Mouse (Mus musculus): Measurements from ENCODE around the gene Specc1l. TPM values are rescaled to one million over a fixed set of nuclear protein-coding genes. Genes with fewer than 3 reads are reported as not detected.
A peak's percentile ranks its signal among the peaks of the same experiment; 100 is the strongest.

The Specc1l gene
- polyA plus RNA-seq, 1 experiment from 2014 or later: 13.0 TPM

DNA sequence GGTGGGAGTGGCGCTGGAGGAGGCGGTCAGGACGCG lies 104.8 kb downstream of the Specc1l start, which contains the start of gene Adora2a:
TSS of gene Adora2a (plus strand) at position 6 of the 36 bp plus-strand sequence.
- no peak for ATAC-seq
- no peak for TF ChIP-seq CTCF (IDR thresholded peaks at IDR 0.05; ENCODE audit: low read depth)
- peak within 1 kb of the TSS; percentile 60 for H3K9ac ChIP-seq (ENCODE audit: low read depth, low read length)
- H3K4me2 ChIP-seq (replicated peaks; ENCODE audit: low read depth): peak within 1 kb of the TSS; percentile 92
- H3K27me3 ChIP-seq (replicated peaks; ENCODE audit: control insufficient read depth, insufficient read depth, low read length): peaks cover 17% of the 10 kb centered on the region
- peaks cover 8% of the 10 kb centered on the region; the same call in 1 of the 2 replicates for H3K36me3 ChIP-seq (ENCODE audit: control insufficient read depth, insufficient read depth)
- H3K4me3 ChIP-seq (ENCODE audit: low read depth, low read length): peak within 1 kb of the TSS; percentile 52
- no peaks in the 10 kb centered on the region for H3K9me3 ChIP-seq (ENCODE audit: control insufficient read depth)
- 0% methylated on average over 3 of the region's 4 CpGs for WGBS
- H3K27ac ChIP-seq (ENCODE audit: low read depth, low read length): no peak within 1 kb of the TSS
- 0 out of 2 replicates have a peak, but pooled peaks cover 2% of the 10 kb centered on the region for H3K4me1 ChIP-seq (replicated peaks; ENCODE audit: control insufficient read depth, insufficient read depth, low read length)

DNA sequence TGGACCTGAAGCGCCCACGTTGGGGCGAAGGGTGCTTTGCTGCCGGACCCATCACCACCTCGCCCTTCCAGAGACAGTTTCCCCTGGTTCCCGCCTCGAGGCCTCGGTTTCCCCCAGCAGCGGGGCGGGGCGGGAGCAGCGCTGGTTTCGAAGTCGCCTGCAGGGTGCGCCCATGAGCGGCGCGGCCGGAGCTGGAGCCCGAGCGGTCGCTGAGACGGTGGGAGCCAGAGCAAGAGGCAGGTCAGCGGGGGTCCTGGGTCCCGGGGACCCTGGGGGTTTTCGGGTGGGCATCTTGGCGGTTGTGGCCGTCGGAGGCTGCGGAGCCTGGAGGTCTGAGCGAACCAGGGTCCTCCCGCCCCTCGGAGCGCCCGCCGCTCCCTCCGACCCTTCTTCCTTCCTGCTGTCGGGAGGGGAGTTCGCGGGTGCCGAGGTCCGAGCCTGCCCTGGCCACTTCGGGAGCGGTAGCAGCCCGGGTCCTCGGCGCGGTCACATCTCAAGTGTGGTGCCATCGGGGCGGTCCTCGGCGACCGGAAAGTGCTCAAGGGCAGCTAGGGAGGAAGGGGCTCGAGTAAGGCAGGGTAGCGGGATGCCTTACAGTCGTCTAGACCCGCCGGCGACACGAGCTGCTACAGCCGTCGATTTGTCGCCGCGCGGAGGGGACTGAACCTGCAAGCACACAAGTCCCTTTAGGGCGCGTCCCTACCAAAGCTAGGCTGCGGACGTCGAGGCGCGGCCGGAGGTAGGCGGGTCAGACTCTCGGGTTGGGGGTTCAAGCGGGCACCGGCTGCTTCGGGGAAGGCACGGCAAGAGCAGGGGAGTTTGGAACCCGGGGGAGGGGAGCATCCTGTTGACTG lies 105.3 kb downstream of the Specc1l start:
- 1% methylated on average over 81 of the region's 81 CpGs for WGBS
- peaks cover 17% of the 10 kb centered on the region for H3K27me3 ChIP-seq (replicated peaks; ENCODE audit: control insufficient read depth, insufficient read depth, low read length)
- peak overlapping the region; percentile 52 for H3K4me3 ChIP-seq (ENCODE audit: low read depth, low read length)
- peak overlapping the region; percentile 60 for H3K9ac ChIP-seq (ENCODE audit: low read depth, low read length)
- H3K4me2 ChIP-seq (replicated peaks; ENCODE audit: low read depth): peak overlapping the region; percentile 92
- H3K27ac ChIP-seq (ENCODE audit: low read depth, low read length): no peak overlapping the region
- 0 out of 2 replicates have a peak, but pooled peaks cover 2% of the 10 kb centered on the region for H3K4me1 ChIP-seq (replicated peaks; ENCODE audit: control insufficient read depth, insufficient read depth, low read length)
- TF ChIP-seq CTCF (IDR thresholded peaks at IDR 0.05; ENCODE audit: low read depth): peak; percentile 90
- no peaks in the 10 kb centered on the region for H3K9me3 ChIP-seq (ENCODE audit: control insufficient read depth)
- H3K36me3 ChIP-seq (ENCODE audit: control insufficient read depth, insufficient read depth): peaks cover 3% of the 10 kb centered on the region; the same call in 1 of the 2 replicates
- ATAC-seq: peak; percentile 63; the same call in 1 of the 2 replicates

GRCm38 (mm10) chr10:75318206-75318605 lies 106.3 kb downstream of the Specc1l start:
- peaks cover 17% of the 10 kb centered on the region for H3K27me3 ChIP-seq (replicated peaks; ENCODE audit: control insufficient read depth, insufficient read depth, low read length)
- H3K36me3 ChIP-seq (ENCODE audit: control insufficient read depth, insufficient read depth): no peaks in the 10 kb centered on the region; the same call in 1 of the 2 replicates
- H3K4me1 ChIP-seq (replicated peaks; ENCODE audit: control insufficient read depth, insufficient read depth, low read length): 0 out of 2 replicates have a peak, but pooled peaks cover 2% of the 10 kb centered on the region
- no peaks in the 10 kb centered on the region for H3K9me3 ChIP-seq (ENCODE audit: control insufficient read depth)
- H3K9ac ChIP-seq (ENCODE audit: low read depth, low read length): no peak overlapping the region
- no peak overlapping the region for H3K27ac ChIP-seq (ENCODE audit: low read depth, low read length)
- ATAC-seq: no peak
- H3K4me3 ChIP-seq (ENCODE audit: low read depth, low read length): no peak overlapping the region
- H3K4me2 ChIP-seq (replicated peaks; ENCODE audit: low read depth): peak overlapping the region; percentile 92; the same call in 1 of the 2 replicates
- WGBS: 75% methylated on average over 6 of the region's 6 CpGs
- TF ChIP-seq CTCF (IDR thresholded peaks at IDR 0.05; ENCODE audit: low read depth): no peak

DNA sequence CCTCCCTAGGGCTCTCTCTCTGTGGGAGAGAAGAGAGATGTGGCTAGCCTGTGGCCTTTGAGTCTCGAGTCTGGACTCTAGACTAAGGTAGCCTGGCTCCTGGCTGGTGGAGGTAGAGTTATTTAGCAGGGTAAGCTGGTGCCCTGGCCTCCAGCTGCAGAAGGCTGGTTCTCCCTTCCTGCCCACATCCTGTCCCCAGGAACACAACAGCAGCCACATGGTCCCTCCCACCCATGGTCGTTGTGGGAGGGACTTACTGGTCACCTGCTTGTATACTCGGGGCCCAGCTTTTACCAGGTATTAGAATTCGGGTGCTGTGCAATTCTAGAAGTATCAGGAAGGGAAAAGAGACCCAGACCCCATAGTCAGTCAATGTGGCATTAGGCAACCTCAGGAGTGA lies 108.4 kb downstream of the Specc1l start:
- no peak for ATAC-seq
- Histone ChIP-seq H3K36me3 (ENCODE audit: control insufficient read depth, insufficient read depth) (no peaks in the 10 kb centered on the region), H3K4me1 (replicated peaks; ENCODE audit: control insufficient read depth, insufficient read depth, low read length) (0 out of 2 replicates have a peak, but pooled peaks cover 2% of the 10 kb centered on the region), H3K27ac (ENCODE audit: low read depth, low read length) (no peak overlapping the region), H3K4me2 (replicated peaks; ENCODE audit: low read depth) (no peak overlapping the region), H3K9me3 (ENCODE audit: control insufficient read depth) (no peaks in the 10 kb centered on the region), H3K9ac (ENCODE audit: low read depth, low read length) (no peak overlapping the region), H3K4me3 (ENCODE audit: low read depth, low read length) (no peak overlapping the region), H3K27me3 (replicated peaks; ENCODE audit: control insufficient read depth, insufficient read depth, low read length) (peaks cover 17% of the 10 kb centered on the region)
- 36% methylated on average over 4 of the region's 4 CpGs for WGBS
- no peak for TF ChIP-seq CTCF (IDR thresholded peaks at IDR 0.05; ENCODE audit: low read depth)

DNA sequence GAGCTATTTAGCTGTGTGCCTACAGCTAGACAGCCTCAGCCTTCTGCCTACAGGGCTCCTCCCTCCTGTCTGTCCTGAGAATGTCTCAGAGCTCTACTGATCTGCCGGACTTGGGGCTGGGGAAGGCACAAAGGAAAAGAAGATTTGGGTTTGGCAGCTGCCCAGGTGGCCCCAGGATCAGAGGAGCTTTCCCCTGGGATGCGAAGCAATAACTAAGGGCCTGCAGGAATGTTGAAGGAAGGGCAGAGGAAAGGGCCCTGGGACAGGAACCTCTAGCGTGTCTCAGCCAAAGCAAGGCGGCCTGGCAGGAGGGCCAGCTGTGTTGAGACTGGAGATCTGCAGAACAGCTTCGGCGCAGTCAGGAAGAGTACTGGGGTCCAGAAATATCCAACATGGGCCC lies 111.1 kb downstream of the Specc1l start:
- Histone ChIP-seq H3K4me3 (ENCODE audit: low read depth, low read length) (no peak overlapping the region), H3K9ac (ENCODE audit: low read depth, low read length) (no peak overlapping the region), H3K9me3 (ENCODE audit: control insufficient read depth) (no peaks in the 10 kb centered on the region), H3K27ac (ENCODE audit: low read depth, low read length) (no peak overlapping the region), H3K36me3 (ENCODE audit: control insufficient read depth, insufficient read depth) (no peaks in the 10 kb centered on the region; the same call in 1 of the 2 replicates), H3K27me3 (replicated peaks; ENCODE audit: control insufficient read depth, insufficient read depth, low read length) (peaks cover 7% of the 10 kb centered on the region; the same call in 1 of the 2 replicates), H3K4me1 (replicated peaks; ENCODE audit: control insufficient read depth, insufficient read depth, low read length) (no peaks in the 10 kb centered on the region), H3K4me2 (replicated peaks; ENCODE audit: low read depth) (no peak overlapping the region)
- ATAC-seq: no peak
- no peak for TF ChIP-seq CTCF (IDR thresholded peaks at IDR 0.05; ENCODE audit: low read depth)
- 66% methylated on average over 6 of the region's 6 CpGs for WGBS

DNA sequence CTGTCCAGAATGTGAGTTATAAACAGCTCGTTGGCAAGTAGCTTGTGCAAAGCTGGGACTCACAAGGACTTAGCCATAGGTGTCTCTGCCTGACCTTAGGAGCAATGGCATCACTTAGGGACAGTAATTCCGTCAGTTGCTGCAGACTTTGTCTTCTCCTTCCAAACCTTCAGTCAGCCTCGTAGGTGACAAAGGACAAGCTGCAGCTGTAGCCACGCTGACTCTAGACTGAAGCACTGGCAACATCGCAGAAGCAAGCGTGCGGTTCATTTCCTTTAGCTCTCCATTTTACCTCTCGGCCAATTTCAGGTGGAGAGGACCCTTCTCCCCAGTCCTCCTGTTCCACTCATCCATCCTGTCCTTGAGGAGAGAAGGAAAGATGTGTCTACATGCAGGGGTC lies 112.1 kb downstream of the Specc1l start:
- Histone ChIP-seq H3K9ac (ENCODE audit: low read depth, low read length) (no peak overlapping the region), H3K27ac (ENCODE audit: low read depth, low read length) (no peak overlapping the region), H3K36me3 (ENCODE audit: control insufficient read depth, insufficient read depth) (no peaks in the 10 kb centered on the region; the same call in 1 of the 2 replicates), H3K27me3 (replicated peaks; ENCODE audit: control insufficient read depth, insufficient read depth, low read length) (no peaks in the 10 kb centered on the region; the same call in 1 of the 2 replicates), H3K4me3 (ENCODE audit: low read depth, low read length) (no peak overlapping the region), H3K4me2 (replicated peaks; ENCODE audit: low read depth) (no peak overlapping the region), H3K4me1 (replicated peaks; ENCODE audit: control insufficient read depth, insufficient read depth, low read length) (no peaks in the 10 kb centered on the region), H3K9me3 (ENCODE audit: control insufficient read depth) (no peaks in the 10 kb centered on the region)
- no peak for TF ChIP-seq CTCF (IDR thresholded peaks at IDR 0.05; ENCODE audit: low read depth)
- no peak for ATAC-seq
- WGBS: 87% methylated on average over 8 of the region's 8 CpGs
